Mouse (Mus musculus): Measurements from ENCODE around the gene Fbxo5.

DNA sequence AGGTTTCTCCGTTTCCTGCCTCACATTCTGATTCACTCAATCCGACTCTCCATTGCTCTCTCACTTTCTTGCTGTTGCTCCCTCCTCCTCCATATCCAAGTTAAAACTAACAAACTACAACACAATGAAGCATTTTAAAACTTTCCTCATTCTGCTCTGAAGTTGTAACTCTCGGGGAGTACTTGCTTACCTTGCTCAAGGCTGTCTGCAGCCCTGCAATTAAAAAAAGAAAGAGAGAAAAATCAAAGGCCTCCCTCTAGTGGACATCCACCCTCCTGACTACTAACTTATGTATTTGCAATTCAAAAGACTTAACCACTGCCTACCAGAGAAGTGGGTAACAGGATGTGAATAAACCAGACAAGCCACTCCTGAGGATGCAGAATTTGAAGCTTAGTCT is 19.4 kb upstream of the Fbxo5 start:
- TF ChIP-seq CTCF (IDR thresholded peaks at IDR 0.05; ENCODE audit: low read depth, low read length) (no peak), POLR2A (IDR thresholded peaks at IDR 0.05; ENCODE audit: borderline replicate concordance, low read depth, low read length) (no peak)

Measured in bone marrow macrophage, adult 2 months (primary cell).